Mouse (Mus musculus): ENCODE data around the gene Dab1.

Dab1 gene

GRCm38 (mm10) chr4:104111614-104112013, 492.5 kb downstream of the Dab1 start:
- no peak for DNase-seq (ENCODE audit: low spot score in 2 of 2)

- no peak for DNase-seq (ENCODE audit: low spot score in 2 of 2)
Observed at GRCm38 (mm10) chr4:104113209-104114005, 494.2 kb downstream of the Dab1 start.

DNA sequence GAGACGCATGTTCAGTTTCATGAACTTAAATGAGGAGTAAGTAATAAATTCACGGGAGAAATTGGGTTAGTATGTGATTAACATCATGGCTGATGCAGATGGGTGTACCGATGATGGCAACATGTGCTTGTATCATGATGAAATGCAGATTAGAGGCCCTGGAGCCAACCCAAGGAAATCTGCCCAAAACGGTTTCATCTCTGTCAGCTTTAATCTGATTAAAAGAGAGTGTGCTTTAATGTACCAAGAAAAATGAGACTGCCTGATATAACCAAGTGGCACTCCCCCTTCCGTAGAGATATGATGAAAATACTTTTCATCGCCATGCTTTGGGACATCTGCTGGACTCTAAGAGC, 494.8 kb downstream of the Dab1 start:
- no peak for DNase-seq (ENCODE audit: low spot score in 2 of 2)

- DNase-seq (ENCODE audit: low spot score in 2 of 2), result no peak
Observed at GRCm38 (mm10) chr4:104120108-104120507, 500.9 kb downstream of the Dab1 start.

GRCm38 (mm10) chr4:104121959-104122358, 502.8 kb downstream of the Dab1 start:
- DNase-seq (ENCODE audit: low spot score in 2 of 2), result no peak

DNA sequence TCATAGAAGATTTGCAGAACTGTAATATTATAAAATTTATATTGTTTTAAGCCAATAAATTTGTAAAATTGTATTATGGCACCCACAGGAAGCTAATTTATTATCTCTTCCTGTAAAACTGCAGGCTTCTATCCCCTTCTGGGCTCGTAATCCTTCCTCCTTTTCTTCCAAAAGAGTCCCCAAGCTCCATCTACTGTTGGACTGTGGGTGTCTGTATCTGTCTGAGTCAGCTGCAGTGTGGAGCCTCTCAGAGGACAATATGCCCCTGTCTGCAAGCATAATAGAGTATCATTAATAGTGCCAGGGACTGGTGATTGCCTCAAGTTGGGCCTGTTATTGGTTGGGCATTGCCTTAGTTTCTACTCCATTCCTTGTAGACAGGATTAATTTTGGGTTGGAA, 503.2 kb downstream of the Dab1 start:
- DNase-seq (ENCODE audit: low spot score in 2 of 2), result no peak

GRCm38 (mm10) chr4:104153637-104154036, 534.5 kb downstream of the Dab1 start:
- DNase-seq (ENCODE audit: low spot score in 2 of 2), result no peak

- DNase-seq (ENCODE audit: low spot score in 2 of 2), result no peak
Observed at GRCm38 (mm10) chr4:104178067-104178466, 558.9 kb downstream of the Dab1 start.

GRCm38 (mm10) chr4:104186311-104186710, 567.2 kb downstream of the Dab1 start:
- no peak for DNase-seq (ENCODE audit: low spot score in 2 of 2)

DNA sequence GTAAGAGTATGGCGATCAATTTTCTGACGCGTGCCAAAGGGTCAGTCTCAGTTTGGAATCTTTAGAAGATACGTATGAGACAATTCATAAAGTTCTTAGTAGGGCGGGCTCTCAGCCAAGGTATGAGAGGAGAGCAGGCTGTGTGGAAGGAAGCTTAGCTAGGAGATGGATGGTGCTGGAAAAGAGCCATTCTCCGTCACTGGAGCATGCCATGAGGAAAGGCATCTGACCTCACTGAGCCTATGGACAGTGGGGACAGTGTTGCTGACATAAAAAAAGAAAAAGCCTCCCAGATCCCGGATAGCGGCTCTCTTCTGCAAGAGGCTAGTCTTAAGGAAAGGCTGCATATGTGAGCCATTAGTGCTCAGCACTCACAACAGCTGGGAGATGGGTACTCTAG, 579.5 kb downstream of the Dab1 start:
- no peak for DNase-seq (ENCODE audit: low spot score in 2 of 2)

DNA sequence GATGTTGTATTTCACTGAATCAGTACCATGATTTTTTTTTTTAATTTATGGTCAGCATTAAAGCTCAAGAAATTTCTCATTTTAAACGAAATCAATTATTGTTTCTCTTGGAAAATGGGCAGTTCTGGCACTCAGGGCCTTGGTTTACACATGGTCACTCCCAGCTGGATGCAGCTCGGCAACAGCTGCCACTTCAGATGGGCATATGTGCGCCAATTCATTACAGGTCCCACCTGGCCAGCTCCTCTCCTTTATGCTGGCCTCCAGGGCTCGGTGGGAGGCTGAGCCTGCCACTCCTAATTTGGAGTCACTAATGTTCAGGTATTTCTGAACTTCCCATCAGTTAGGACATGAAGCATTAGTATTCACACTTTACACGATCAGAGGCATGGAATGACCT, 582.5 kb downstream of the Dab1 start:
- no peak for DNase-seq (ENCODE audit: low spot score in 2 of 2)

- DNase-seq (ENCODE audit: low spot score in 2 of 2), result no peak
Observed at GRCm38 (mm10) chr4:104204047-104204446, 584.9 kb downstream of the Dab1 start.

DNA sequence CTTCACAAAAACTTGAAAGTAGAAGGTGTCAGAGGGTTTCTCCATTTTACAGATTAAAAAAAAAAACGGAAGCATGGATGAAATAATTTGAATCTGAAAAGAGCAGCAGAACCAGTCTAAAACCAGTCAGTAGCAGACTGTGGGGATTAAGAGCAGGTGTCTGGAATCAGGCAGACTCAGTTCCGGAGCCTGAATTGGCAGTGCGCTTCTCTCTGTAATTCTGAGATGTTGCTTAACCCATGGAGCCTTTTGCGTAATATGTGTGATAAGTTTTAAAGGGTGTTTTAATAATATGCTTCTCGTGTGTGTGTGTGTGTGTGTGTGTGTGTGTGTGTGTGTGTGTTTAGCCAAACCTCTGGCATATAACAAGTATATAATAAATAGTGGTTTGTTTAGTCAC, 587.5 kb downstream of the Dab1 start:
- DNase-seq (ENCODE audit: low spot score in 2 of 2), result no peak

DNA sequence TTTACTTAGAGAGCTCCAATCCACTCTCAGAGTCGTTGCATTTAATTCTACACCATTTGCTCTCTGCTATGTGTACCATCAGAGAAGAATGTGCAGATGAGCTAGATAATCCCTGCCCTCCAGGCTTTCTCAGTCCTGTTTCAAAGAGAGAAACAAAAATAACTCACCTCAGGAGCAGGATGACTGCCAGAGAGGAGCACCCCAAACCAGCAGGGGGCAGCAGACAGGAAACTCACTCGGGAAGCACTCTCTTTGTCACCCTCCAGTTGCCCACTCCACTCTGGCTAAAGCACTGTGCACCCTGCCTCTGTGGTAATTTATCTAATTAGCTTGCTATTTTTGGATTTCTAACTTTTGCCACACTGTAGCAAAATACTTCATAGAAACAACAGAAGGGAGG, 589.9 kb downstream of the Dab1 start:
- no peak for DNase-seq (ENCODE audit: low spot score in 2 of 2)

GRCm38 (mm10) chr4:104210796-104211195, 591.6 kb downstream of the Dab1 start:
- no peak for DNase-seq (ENCODE audit: low spot score in 2 of 2)

GRCm38 (mm10) chr4:104211531-104212455, 592.6 kb downstream of the Dab1 start:
- DNase-seq (ENCODE audit: low spot score in 2 of 2), result no peak

DNA sequence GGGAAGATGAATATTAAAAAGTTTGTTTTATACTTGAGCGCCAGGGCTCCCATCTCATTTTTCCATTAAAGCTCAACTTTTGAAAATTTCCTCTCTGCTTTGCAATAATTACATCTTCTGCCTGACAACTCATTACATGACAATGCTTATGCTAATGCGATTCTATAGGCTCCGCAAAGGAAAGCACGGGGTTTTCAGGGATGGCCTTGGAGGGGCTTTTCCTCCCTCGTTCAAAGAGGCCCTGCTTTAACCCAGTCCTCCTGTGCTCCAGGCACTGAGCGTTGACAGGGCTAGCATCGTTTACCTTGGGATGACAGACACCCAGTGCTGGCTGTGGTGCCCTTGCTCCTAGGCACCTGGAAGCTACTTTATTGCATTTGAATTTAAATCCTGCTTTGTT, 595.6 kb downstream of the Dab1 start:
- no peak for DNase-seq (ENCODE audit: low spot score in 2 of 2)

DNA sequence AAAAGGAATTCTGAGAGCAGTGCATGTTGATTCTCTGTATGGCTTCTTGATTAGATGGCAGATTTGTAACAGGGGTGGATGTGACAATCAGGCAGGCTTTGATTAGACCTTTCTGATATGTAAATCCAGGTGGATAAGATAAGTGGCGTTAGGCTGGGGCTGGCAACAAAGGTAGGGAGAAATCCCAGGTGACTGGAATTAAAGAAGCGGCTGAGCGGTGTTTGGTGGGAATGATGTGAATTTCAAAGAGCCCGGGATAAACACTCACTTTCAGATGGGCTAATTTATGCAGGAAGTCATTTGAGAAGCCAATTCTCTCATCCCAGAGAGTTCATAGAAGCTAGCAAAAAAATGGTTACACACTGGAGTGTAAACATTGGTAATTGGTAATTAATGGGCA, 598.2 kb downstream of the Dab1 start:
- DNase-seq (ENCODE audit: low spot score in 2 of 2), result no peak

DNA sequence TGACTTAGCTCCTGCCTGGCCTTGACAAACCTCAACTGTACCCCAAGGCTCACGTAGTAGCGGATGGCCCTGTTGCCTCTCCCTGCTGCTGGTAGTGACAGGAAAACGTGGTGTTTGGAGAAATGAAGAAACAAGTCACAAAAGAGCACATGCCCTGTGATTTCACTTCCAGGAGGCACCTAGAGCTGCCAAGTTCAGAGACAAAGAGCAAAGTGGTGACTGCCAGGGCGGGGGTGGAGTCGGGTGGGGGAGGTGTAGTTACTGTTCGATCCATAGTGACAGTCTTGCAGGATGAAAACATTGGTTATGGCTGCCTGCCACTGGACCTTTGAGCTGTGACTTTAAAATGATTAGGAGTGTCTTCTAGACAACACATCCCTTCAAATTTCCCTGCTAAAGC, 599.6 kb downstream of the Dab1 start:
- DNase-seq (ENCODE audit: low spot score in 2 of 2), result no peak

DNA sequence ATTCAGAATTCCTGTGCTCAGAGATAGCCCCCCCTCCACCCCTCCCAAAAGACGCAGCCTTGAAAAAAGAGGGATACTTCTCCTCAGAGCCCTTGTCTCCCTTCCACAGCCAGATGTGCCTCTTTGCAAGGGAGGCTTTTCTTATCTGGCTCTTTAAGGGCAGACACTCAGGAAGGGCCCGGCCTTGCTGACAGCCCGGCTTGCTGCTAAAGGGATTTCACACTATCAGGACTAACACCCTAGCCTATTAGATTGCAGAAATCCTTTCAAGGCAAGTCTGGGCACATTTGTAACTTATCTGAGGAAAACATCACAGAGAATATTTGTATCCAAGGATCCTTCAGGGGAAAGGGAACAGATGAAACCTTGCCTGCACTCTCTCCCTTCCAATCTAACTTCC, 600.9 kb downstream of the Dab1 start:
- no peak for DNase-seq (ENCODE audit: low spot score in 2 of 2)

DNA sequence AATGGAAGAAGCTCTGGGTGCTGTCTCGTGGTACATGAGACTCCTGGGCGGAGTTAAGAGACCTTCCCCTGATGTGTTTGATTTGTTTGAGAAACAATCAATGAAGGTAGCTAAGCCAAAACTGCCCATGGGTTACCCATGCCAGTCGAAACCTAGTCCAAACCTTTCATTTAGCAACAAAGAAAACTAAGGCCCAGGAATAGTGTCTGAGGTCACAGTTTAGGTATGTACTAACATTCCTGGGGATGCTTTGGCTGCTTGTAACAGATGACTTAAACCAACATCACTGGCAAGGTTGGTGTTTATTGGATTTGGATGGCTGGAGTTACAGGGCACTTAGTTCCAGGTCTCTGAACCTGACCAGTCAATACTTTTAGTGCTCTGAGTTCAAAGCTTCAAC, 610.1 kb downstream of the Dab1 start:
- no peak for DNase-seq (ENCODE audit: low spot score in 2 of 2)

DNA sequence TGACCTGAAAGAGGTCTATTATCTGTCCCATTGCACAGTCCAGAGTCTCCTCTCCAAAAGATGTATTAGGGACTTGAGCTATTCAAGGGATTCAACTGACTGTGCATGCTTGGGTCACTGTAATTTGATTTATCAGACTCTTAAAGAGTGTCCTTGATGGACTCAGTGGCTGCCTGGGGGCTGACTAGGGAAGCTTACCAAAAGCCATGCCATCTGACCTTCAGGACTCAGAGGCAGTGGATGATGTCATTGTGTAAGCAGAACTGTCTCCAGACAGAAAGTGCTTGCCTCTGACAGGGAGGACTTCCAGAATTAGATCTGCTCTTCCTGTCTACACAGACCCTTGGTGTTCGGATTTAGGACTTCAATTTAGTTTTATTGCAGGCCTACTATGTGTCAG, 627.3 kb downstream of the Dab1 start:
- no peak for DNase-seq (ENCODE audit: low spot score in 2 of 2)

DNA sequence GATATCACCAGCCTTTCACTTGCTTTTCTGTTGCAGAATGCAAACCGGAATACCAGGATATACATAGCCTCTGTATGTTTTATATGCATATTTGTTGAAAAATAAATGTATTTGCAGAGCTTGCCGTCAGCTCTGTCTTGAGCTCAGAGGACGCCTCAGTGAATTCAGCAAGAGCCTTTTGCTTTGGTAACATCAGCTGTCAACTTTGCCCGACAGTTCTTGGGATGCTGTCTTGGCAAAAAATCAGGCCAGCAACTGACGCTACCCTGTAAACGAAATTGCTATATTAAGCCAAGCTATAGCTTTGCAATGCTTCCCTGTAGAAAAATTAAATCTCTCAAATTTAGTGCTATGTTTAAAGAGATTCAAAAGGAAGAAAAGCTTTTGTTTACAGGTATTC, 630.3 kb downstream of the Dab1 start:
- no peak for DNase-seq (ENCODE audit: low spot score in 2 of 2)
